Mouse (Mus musculus) frontal cortex, postnatal 25 days (tissue): Measurements from ENCODE around the gene Gpr62.

Experiments
- DNase-seq, 2 experiments: peaks; one replicate each; pipeline ENCODE4 v3.0.0; 2022; ENCODE audit warnings: low spot score in 2 of 2

The Gpr62 gene

GRCm38 (mm10) chr9:106421033-106421864 is 44.5 kb downstream of the Gpr62 start:
- no peak for DNase-seq

GRCm38 (mm10) chr9:106420608-106421007 is 45.1 kb downstream of the Gpr62 start:
- DNase-seq = no peak

GRCm38 (mm10) chr9:106417841-106418625 is 47.7 kb downstream of the Gpr62 start:
- peak; percentile 88 to 92 for DNase-seq

GRCm38 (mm10) chr9:106416826-106417225 is 48.9 kb downstream of the Gpr62 start:
- DNase-seq = no peak
